Mouse (Mus musculus) spleen, adult 10 weeks (tissue): ENCODE results near the gene Btbd35f30. TPM values are rescaled to one million over a fixed set of nuclear protein-coding genes. Genes with fewer than 3 reads are reported as not detected.

ENCODE experiments used
- polyA plus RNA-seq: library from polyadenylated mRNA; stranded (reverse); fragments of 350-450 nt; fragmentation: Illumina TruSeq; extraction: RNeasy Lipid Tissue Mini Kit (QIAGEN cat#74804); gene quantifications from one replicate; pipeline ENCODE4 v1.2.3, GENCODE M21; 2015; ENCODE audit warnings: low replicate concordance; ENCODE audit not compliant: insufficient read depth

Btbd35f30 gene
- polyA plus RNA-seq: not detected

GRCm38 (mm10) chrX:32894325-32894724 lies at the start of gene Btbd35f30:
TSS of gene Btbd35f30 (plus strand) at chrX:32894625.

GRCm38 (mm10) chrX:32941468-32941867 lies 47.0 kb downstream of the Btbd35f30 start, which contains the start of gene Gm21789:
TSS of gene Gm21789 (plus strand) at chrX:32941768.

Other genes starting within 250 kb of the Btbd35f30 start
- gene Gm5926, start 243.9 kb upstream of the Btbd35f30 start, polyA plus RNA-seq: not detected
- gene Btbd35f21, start 168.5 kb upstream of the Btbd35f30 start, polyA plus RNA-seq: not detected
- gene Gm21789, start 47.1 kb downstream of the Btbd35f30 start, polyA plus RNA-seq: not detected
- gene Btbd35f5, start 79.3 kb downstream of the Btbd35f30 start, polyA plus RNA-seq: not detected